Mouse (Mus musculus) E14TG2a.4 (cell line): ENCODE data around the gene Tmem50b.

Source experiments
- H3K27me3 ChIP-seq: 2 replicates; pipeline ENCODE4 v1.6.1; 2014; ENCODE audit warnings: low read length, control low read depth; ENCODE audit not compliant: insufficient read depth
- H3K36me3 ChIP-seq: 2 replicates; pipeline ENCODE4 v1.6.1; 2014; ENCODE audit warnings: low read length, control low read depth; ENCODE audit not compliant: insufficient read depth
- H3K4me1 ChIP-seq: replicated peaks from 2 replicates; pipeline ENCODE4 v1.6.1; 2014; ENCODE audit warnings: low read depth, low read length, control low read depth
- H3K4me3 ChIP-seq: replicated peaks from 2 replicates; pipeline ENCODE4 v1.5.1; 2014; ENCODE audit warnings: mild to moderate bottlenecking, low read length
- H3K9me3 ChIP-seq: 2 replicates; pipeline ENCODE4 v1.6.1; 2014; ENCODE audit warnings: low read length, control low read depth
- CTCF ChIP-seq: conservative IDR thresholded peaks from 2 replicates; pipeline ENCODE4 v1.5.1; 2014; ENCODE audit warnings: low read length
- NANOG ChIP-seq: IDR thresholded peaks from 2 replicates; pipeline ENCODE4 v1.6.1; 2014; ENCODE audit warnings: borderline replicate concordance, low read length, mixed read lengths
- POU5F1 ChIP-seq: IDR thresholded peaks from 2 replicates; pipeline ENCODE4 v1.6.1; 2014; ENCODE audit warnings: low read length, borderline replicate concordance

The Tmem50b gene

DNA sequence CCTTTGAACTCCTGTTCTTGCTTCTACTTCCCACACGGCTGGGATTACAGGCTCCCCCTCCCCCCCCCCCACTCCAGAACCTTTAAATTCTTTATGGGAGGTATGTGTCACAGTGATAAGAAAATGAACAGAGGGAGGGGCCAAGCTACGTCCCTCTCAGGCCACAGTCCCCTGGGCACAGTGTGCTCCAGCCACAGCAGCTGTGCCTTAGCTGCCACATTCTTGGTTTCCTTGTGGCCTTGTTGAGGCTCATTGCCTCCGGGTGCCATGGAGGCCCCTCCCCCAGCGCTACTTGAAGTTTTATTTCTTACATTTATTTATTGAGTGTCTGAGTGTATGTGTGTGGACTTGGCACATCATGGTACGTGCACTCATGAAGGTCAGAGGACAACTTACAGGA is 70.1 kb downstream of the Tmem50b start:
- Histone ChIP-seq H3K36me3 (no peaks in the 10 kb centered on the region), H3K27me3 (peaks cover 9% of the 10 kb centered on the region; the same call in 1 of the 2 replicates), H3K4me1 (peaks cover 4% of the 10 kb centered on the region; the same call in 1 of the 2 replicates), H3K4me3 (no peak overlapping the region), H3K9me3 (peaks cover 4% of the 10 kb centered on the region; the same call in 1 of the 2 replicates)
- no peak for TF ChIP-seq POU5F1

GRCm38 (mm10) chr16:91527051-91527450 is 70.5 kb downstream of the Tmem50b start:
- TF ChIP-seq NANOG (no peak), POU5F1 (no peak), CTCF (no peak)
- no peaks in the 10 kb centered on the region for H3K36me3 ChIP-seq

GRCm38 (mm10) chr16:91526274-91526673 is 71.3 kb downstream of the Tmem50b start:
- H3K9me3 ChIP-seq = peaks cover 4% of the 10 kb centered on the region; the same call in 1 of the 2 replicates
- H3K36me3 ChIP-seq = no peaks in the 10 kb centered on the region
- 0 out of 2 replicates have a peak, but pooled peaks cover 2% of the 10 kb centered on the region for H3K27me3 ChIP-seq
- H3K4me1 ChIP-seq = peaks cover 4% of the 10 kb centered on the region; the same call in 1 of the 2 replicates
- no peak overlapping the region for H3K4me3 ChIP-seq
- TF ChIP-seq POU5F1 = no peak

More at GRCm38 (mm10) chr16:91527051-91527450, 70.5 kb downstream of the Tmem50b start:
- Histone ChIP-seq H3K4me1 (peaks cover 4% of the 10 kb centered on the region; the same call in 1 of the 2 replicates), H3K4me3 (no peak overlapping the region), H3K27me3 (0 out of 2 replicates have a peak, but pooled peaks cover 4% of the 10 kb centered on the region), H3K9me3 (peaks cover 4% of the 10 kb centered on the region; the same call in 1 of the 2 replicates)
